Mouse (Mus musculus) forelimb bud, embryonic 11.5 days (tissue): ENCODE results near the gene Bag6.

Source experiments
- DNase-seq: peaks from one replicate; pipeline ENCODE4 v3.0.0-alpha.2; 2012; ENCODE audit warnings: low read depth, low spot score

Bag6 gene

DNA sequence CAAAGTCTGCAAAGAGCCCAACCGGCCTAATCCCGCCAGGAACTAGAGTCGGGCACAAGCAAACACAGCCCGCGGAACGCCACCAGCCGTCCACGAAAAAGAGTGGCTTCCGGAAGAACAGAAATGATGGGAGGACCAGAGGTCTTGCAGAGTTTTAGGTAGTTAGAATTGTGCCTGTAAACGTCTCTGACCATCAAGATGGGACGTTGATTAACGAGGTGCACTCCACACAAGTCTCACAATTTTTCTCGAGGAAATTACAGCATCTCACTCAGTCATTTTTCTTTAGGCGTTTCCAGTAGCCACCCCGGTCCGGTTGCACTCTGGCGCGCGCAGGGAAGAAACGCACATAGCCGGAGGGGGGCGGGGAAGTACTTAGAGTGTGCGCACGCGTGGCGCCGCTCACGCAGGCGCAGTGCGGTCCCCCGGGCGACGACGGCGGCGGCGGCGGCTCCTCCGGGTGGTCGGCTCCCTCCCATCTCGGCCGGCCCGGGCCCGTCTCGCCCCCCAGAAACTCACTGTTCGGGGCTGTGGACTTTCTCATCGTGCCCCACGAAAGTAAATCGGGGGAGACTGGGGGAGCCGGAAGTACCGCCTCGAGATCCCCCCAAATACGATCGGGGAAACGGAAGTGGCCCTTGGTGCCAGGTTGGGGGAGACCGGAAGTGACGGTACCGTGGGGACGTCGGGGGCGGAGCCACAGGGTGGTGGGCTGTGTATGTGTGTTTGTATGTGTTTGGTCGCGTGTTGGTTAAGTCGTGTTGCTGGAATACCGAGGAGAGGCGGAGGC is at the start of gene Bag6:
Bag6 (plus strand) TSS at position 378 of the 790 bp plus-strand sequence.
- peak; percentile 95 for DNase-seq

DNA sequence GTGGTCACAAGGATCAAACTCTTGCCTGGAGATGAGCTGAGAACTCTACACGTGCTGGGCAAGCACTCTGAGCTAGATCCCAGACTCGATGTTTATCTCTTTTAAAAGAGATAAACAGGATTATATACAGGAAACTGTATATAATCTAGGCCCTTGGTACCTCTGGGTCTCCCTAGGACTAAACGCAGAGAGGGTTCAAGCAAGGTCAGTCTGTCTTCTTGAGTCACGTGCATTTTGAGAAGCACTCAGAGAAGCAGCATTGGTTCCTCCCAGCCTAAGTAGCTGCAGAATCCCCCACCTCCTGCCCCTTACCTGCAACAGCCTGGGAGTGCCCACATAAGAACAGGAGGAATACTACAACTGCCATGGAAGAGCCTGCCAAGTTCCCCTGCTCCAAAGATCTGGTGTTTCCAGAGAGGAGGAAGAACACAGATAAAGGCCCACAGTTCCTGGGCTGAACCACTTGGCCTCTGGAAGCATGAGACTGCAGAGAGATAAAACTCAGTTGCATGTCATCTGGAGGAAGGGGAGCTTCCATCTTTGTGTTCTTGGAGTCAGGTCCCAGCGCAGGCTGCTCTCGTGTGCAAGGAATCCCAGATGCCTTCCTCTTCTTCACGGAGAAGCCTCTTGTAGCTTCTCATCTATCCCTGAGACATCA is 49.6 kb upstream of the Bag6 start, which contains the start of gene Ly6g6f:
Ly6g6f (minus strand) TSS at position 403 of the 658 bp plus-strand sequence.
- DNase-seq: no peak

DNA sequence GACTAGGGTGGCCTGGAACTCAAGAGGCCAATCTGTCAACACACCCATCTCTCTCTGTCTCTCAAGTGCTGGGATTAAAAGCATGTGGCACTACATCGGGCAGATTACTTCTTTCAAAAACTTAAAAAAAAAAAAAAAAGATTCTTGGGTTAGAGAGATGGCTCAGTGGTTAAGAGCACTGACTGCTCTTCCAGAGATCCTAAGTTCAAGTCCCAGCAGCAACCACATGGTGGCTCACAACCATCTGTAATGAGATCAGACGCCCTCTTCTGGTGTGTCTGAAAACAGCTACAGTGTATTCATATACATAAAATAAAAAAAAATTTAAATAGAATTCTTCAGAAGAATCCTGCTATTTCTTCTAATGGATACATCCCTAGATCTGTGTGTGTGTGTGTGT is 46.8 kb upstream of the Bag6 start:
- DNase-seq: no peak

DNA sequence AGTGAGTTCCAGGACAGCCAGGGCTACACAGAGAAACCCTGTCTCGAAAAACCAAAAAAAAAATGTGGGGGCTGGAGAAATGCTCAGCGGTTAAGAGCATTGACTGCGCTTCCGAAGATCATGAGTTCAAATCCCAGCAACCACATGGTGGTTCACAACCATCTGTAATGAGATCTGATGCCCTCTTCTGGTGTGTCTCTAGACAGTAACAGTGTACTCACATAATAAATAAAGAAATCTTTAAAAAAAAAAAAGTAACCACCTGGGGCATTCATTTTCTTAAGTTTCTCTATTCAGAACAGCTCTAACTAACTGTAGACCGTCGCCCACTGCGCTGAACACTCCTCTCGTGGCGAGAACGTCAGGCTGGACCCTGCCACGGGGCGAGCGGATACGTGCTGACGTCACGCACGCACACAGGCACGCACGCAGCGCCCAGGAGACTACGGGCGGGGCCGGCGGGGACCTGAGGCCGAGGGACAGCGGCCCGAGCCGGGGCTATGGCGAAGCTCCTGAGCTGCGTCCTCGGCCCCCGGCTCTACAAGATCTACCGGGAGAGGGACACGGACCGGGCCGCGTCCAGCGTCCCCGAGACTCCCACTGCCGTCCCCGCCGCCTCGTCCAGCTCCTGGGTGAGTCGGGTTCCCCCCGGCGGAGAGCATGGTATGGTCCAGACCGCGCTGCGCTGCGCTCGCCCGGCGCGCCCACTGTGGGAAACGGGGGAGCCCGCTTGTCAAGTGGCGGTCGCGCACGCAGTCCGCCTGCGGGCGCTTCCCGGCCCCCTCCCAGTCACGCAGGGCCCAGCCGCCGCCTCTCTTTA is 45.9 kb upstream of the Bag6 start, which contains the start of gene Abhd16a:
Abhd16a (plus strand) TSS at position 439 of the 820 bp plus-strand sequence.
- DNase-seq: peak; percentile 91

DNA sequence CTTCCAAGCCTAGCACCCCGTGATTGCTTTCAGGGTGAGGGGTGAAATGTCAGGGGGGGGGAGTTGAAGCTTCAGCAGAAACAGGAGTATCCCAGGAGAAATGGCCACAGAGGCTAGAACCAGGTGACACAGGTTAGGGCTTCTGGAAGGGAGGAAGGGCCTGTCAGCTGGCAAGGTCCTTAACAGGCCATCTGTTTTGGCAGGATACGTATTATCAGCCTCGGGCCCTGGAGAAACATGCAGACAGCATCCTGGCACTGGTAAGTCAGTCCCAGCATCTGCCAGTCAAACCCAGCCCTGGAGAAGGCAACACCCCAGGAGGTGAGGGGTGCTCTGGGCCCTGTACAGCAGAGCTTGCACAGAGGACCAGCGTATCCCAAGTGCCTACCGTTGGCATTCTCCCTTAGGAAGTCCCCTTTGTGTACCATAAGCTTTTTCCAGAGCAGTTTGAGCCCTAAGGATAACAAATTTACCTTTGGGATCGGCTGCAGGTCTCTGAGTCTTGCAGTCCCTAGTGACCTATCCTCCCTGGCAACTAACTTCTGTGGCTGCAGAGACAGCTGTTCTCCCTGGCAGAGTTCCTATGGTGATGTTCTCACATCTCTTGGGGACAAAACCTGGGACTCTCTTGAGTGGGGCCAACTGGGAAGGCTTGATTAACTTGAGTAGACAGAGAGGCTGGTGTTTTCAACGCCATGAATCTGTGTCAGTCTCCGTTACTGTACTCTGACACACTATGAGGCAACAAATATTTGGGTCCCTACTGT is 44.6 kb upstream of the Bag6 start:
- DNase-seq: no peak

DNA sequence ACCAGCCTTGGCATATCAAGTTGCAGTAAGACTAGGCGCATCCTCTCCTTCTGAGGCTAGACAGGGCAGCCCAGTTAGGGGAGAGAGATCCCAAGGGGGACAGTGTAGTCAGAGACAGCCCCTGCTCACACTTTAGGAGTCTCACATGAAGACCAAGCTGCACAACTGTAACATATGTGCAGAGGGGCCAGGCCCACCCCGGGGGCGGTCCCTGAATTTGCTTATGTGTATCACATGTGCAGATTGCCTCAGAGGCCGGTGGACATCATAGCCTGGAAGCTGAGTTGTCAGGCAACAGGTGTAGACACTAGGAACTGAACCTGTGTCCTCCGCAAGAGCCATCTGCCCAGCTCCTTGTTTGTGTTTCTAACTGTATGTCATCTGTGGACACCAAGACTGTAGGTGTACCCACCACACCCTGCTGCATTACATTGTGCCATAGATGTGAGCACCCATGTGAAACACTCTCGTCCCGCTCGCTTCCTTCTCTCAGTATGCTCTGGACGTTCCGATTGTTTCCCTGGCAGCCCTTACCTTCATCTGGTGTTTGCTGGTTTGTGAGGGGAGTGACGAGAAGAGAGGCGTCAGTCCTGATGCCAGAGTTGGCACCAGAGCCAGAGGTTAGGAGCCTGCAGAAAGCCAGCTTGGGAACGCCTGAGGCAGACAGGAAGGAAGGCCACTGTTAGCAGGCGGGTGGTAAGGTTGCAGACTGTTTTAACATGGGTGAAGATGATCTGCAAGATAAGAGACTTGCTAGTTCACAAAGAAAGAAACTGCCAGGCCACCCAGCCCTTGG is 42.4 kb upstream of the Bag6 start:
- no peak for DNase-seq

DNA sequence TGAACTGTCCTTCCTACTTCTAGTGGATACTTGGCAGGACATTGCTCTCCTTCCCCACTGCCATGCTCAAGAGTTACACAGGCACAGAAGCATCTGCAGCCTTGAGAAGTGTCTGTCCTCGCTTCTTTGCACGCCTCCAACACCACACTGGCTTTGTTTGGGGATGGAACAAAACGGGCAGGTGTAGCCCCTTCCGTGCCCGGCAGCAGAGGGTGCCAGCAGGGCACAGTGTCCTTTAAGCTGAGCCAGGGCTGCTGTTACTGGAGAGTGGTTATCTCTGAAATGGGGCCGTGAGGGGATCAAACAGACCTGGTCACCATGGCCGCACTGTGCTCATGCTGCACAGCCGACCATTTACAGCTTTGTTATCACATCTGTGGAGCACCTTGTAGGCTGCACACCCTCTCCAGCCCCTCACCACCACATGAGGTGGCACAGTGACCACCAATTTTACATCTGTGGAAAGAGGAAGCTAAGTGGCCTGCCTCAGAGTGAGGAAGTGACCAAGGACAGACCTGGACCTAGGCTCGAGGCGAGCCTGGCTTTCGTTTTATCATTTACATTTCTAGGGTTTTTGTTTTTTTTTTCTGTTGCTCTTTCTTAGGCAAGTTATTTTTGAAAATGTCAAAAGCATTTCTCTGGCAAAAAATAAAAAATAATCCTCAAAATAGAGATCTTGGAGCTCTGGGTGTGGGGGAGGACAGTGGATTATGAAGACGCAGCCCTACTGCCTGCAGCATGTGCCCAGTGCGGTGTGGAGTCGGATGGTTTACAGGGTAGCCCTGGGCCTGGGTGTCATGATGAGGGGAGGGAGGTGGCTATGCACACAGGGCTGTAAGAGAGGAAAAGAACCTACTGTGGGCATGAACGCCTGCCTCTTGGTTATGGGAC is 40.3 kb upstream of the Bag6 start:
- DNase-seq: no peak

DNA sequence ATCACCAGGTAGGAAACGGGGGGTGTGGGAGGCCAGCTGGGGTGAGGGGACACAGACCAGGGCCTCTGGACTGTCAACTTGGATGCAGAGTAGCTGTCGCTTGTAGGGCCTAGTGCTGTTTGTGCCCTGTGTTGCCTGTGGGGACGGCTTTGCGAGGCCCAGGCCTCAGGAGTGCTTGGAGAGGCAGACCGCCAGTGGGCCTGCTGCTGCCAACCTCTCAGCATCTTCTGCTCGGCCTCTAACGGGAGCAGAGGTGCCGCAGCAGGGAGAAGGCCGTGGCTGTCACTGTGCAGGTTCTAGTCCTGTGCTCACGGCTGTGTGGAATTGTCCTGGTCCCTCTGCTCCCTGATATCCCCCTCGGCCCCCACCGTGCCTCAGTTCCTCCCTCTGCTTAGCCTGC is 38.4 kb upstream of the Bag6 start:
- no peak for DNase-seq

DNA sequence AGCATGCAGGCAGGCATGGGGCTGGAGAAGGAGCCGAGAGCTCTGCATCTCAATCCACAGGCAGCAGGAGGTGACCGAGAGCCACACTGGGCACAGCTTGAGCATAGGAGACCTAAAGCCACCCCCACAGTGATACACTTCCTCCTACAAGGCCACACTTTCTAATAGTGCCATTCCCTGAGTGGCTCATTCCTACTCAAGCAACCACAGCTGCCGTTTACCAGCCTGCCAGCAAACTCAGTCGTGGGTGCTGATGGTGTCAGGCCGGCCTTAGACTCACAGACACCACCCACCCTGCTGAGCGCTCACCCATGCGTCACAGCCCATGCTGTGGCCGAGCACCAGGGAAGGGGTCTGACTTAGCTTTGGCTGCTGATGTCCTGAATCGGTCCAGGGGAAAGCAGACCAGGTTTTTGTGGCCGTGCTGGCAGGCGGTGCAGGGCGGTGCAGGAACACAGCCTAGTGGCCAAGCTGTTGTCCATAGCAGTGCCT is 37.8 kb upstream of the Bag6 start:
- no peak for DNase-seq

DNA sequence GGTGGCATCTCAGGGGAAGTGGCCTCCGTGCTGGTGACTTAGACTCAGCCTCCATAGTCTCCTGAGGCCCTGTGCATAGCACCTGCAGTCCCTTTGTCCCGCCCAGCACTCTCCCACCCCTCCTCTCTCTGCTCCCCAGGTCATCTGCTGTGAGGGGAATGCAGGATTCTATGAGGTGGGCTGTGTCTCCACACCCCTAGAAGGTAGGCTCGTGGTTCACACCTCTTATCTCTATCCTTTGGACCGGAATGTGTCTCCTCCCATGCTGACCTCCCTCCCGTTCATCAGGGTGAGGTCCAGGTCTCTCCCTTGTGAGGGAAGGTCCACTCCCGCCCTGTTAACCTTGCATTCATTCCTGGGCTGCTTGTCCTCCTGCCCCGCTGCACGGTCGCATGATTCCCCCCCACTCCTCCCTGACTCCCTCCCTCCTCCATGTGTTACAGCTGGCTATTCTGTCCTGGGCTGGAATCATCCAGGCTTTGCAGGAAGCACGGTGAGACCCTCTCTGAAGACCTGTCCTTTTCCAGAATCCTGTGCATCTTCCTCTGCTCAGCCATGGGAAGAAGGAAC is 34.7 kb upstream of the Bag6 start:
- DNase-seq: no peak

DNA sequence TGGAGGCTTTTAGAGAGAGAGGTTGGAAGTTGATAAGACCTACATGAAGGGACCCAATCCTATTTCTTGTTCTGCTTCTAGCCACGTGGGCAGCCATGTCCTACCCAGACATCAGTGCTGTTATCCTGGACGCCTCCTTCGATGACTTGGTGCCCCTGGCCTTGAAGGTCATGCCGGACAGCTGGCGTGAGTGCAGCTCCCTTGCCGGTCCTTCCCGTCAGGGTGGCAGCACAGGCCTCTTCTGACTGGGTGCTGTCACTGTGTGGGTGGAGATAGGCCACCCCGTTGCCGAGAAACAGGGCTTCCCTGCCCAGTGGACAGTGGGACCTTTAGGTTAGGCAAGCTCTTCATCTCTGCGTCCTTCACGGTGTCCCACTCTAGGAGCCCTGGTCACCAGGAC is 33.8 kb upstream of the Bag6 start:
- DNase-seq: no peak

DNA sequence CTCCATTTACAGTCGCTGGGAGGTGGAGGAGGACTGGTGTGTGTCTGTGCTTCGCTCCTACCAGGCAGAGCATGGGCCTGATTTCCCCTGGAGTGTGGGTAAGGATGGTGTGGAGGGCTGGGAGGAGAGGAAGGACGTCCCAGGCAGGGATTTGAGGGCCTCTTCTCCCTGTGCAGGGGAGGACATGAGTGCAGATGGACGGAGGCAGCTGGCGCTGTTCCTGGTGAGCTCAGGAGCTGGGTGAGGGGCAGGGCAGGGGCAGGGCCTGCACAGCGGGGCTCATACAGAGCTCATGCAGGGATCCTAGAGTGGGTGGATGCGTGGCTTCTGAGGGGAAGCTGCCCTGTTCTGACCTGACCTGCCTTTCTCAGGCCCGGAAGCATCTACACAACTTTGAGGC is 32.7 kb upstream of the Bag6 start:
- DNase-seq: no peak

DNA sequence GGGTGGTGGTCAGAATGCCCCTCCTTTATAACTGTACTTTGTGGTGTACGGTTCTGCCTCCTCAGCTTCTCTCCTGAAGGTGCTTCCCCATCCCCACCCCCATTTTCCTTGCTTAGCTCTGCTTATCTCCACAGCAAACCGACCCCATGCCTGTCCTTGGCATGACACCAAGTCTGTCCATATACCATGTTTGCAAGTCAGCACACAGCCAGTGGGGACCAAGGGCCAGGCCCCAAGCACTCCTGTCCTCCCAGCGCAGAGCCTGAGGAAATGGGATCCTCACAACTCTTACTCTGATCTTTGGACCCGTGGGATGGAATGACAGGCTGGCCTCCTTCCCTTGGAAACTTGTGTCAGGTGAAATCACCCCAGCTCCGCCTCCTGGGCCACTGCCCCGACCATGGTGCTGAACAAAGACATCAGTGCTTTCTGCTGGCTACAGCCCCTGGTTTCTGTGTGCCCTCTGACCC is 31.7 kb upstream of the Bag6 start:
- DNase-seq: no peak

DNA sequence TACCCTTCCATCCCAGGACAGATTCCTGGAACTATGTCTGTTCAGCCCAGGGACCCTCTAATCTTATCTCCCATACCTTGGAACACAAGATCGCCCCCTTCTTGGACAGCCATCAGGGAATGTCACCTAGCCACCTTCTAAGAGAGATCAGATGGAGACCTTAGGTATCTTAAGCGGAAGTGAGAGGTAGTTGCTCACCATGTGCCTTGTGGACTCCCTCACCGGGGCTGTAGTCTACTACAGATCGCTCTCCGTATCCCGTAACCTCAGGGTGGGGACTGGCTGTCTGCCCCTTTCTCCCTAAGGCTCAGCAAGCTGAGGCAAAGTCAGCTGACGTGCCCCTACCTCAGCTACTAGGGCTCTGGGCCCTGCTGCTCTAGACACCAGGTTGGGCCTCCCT is 30.9 kb upstream of the Bag6 start:
- DNase-seq: no peak

DNA sequence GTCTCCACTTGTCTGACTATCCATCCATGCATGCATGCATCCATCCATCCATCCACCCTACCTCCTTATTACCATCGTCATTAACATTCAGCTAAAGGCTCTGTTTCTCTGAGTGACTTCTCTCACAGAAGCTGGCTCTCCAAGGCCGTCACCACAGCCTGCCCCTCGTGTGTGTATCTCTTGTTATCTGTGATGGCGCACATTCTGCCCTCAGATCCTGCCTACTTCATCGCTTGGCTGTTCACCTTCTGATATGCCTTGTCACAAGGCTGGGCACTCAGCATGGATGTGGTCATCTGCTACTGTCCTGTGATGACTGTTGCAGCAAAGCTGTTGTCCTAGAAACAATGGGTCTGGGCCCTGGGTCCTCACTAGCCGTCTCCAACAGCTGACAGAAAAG is 30.2 kb upstream of the Bag6 start:
- DNase-seq: no peak

DNA sequence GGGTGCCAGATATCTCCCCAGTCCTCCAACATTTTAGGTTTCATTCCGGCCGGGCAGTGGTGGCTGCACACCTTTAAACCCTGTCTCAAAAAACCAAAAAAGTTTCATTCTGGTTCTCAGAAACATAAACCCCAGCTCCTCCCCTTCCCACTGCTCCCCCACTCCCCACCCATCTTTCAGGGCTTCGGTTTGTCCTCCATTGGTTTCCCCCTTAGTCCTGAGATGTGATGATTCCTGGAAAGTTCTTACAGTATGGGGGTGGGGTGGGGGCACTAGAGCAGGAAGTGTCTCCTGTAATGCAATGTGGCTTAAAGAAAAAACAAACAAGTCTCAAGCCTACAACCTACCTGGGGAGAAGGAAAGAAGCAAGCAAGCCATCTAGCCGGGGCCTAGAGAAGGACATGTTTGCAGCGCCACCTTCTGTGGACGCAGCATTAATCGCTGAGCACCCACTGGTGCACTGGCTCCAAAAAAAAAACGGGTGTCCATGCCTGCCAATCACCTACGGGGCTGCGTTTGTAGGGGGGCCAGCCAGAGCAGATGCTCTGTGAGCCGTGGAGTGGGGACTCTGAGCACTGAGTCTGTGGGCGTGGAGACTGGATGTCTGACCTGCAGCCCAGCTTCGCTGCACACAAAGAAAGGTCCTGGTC is 29.1 kb upstream of the Bag6 start:
- DNase-seq: no peak

DNA sequence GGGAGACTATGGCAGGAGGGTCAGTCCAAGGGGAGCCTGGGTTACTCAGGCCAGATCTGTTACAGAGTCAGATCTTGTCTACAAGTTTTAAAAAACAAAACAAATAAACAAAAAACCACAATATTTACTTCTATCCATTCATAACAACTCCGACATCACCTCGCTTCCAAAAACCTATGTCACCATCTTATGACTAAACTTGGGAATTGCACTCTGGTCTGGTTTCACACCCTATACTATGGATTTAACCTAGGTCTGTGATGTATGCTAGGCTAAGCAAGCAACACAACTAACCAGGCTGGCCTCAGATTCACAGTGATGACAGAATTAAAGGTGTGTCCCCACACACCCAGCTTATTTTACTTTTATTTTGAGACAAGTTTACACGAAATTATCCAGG is 28.5 kb upstream of the Bag6 start:
- DNase-seq: no peak

DNA sequence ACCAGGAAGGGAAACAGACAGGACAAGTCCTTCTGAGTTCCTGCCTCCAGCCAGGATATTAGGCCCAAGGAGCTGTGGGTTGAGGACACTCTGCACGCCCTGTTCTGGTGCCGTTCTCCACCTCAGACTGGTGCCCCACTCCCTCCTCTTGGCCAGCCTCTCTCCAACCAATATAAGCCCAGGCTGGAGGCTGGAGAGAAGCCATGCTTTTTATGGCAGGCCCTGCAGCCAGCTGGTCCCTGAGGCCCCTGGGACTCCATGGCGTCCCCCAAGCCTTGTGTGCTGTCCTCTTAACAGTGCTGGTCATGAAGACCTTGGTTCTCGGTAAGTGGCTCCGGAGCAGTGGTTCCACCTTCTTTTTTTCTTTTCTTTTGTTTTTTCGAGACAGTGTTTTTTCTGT is 26.9 kb upstream of the Bag6 start, which contains the start of gene Ly6g5c:
Ly6g5c (plus strand) TSS at position 183 of the 400 bp plus-strand sequence.
- no peak for DNase-seq
